Mouse (Mus musculus) kidney, postnatal 25 days (tissue): ENCODE results near the gene Cts6.
"Not testable (repeated sequence)": the region's sequence is repeated elsewhere in the genome, so short reads cannot be mapped to it uniquely, and the experiment has no call there.

Experiments used
- DNase-seq, 2 experiments: peaks; one replicate each; pipeline ENCODE4 v3.0.0; 2021; ENCODE audit warnings: mixed read lengths in 2 of 2

Cts6 gene

GRCm38 (mm10) chr13:61203310-61203709, at the start of gene Cts6:
Gene Cts6 (minus strand): TSS chr13:61203410.
- DNase-seq, result no peak

- peak; percentile 58 to 75 for DNase-seq
Observed at GRCm38 (mm10) chr13:61241076-61241947, 38.1 kb upstream of the Cts6 start.

DNA sequence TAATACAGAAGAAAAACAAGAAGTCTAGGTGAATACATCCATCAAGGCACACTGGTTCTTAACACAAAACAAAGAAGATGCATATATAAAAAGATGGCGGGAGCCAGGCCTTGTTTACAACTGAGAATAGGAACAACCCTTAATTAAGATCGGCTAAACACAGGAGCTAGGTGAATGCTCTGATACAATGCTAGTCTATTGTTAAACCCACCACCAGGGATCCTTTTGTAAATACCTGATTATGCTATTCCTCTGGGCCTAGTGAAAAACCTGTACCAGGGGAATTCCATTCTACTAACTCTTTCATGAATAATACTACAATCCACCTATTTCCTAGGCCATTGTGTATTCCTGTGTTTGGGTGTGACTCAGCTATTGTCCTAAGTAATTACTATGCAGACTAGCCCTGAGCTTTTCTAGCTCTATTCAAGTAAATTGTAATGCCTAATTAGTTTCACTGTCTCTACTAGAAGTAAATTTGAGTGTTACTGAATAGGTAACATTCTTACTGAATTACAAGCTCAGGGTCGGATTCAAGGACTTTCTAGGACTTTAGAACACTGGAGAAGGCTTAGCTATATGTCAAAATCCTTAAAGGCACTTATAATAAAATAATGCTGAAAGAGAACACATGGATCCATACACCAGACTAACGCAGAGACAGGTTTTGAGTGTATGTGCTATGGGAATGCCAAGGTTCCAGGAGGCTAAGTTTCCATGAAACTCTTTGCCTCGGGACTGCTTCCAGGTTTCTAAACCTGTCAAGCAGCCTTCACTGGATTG, 17.9 kb downstream of the Cts6 start:
- not testable (repeated sequence) for DNase-seq

DNA sequence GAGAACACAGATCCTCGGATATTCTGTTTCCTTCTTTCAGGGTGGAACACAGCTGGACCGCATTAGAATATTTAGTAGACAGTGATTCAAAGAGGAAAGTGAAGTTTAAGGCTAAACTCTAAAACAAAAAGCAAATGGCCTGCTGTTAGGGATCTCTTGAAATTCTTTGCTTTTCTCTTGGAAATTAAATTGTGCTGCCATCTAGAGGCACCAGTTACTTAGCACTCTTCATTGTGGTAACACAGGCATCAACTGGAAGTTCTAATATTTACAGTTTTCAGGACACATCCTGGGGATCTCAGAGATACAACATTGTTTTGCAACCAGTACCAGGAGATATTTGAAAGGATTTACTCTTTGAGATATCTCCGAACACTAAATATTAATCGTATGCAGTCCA, 38.6 kb downstream of the Cts6 start:
- no peak for DNase-seq

- no peak for DNase-seq
Observed at GRCm38 (mm10) chr13:61164156-61164555, 39.1 kb downstream of the Cts6 start, which contains the start of gene Ctsr. Gene Ctsr (minus strand): TSS chr13:61164256.
